Mouse (Mus musculus): ENCODE data around the gene Trpv1. TPM values are rescaled to one million over a fixed set of nuclear protein-coding genes. Genes with fewer than 3 reads are reported as not detected.

Trpv1 gene
- total RNA-seq, 2 experiments from 2014 or later: 0.31 to 0.52 TPM

DNA sequence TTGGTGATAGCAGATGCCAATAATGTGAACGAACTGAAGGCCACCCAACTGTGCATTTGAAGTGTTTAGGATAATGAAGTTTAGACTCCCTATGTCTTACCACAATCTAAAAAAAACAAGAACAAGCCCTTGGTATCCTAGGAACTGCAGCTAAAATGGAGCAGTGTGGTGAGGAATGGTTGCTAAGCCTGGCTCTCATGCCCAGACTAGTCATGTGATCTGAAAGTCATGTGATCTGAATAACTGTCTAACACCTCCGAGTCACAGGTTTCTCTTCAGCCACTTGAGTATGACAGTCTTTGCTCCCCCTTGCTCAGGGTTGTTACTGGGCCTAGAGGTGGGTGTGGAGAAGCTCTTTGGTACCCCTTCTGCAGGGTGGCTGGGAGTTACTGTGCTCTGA lies 1.6 kb upstream of the Trpv1 start:
- DNase-seq (ENCODE audit: low spot score in 2 of 2): no peak

DNA sequence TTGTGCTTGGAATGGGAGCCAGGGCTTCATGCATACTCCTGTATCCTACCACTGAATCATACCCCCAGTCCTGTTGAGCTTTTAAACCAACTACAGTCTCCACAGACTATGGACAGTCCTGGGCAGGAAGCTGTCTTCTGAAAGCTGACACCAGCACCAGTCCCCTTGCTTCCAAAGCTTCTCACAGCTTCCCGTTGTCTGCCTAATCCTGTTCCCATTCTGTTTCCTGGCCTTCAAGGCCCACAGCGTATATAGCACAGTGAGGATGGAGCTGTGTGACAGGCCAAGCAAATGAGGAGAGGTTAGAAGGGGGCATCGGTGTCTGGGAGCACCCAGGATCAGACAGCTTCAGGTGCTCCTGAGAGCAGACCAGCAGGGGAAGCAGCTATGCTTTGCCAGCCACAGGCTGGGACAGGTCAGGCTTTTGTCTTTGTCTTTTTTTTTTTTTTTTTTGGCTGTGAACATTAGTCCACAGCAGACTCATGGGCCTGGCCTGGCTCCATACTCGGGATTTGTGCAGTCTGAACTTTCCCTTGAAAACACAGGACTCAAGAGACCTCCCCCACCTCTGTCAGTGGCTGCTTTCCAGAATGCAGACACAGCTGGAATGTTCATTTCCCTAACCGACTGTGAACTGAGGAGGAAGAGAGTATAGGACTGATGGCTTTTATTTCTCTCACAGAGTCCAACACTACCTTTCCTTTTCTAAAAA lies 2.1 kb downstream of the Trpv1 start:
- peak; percentile 48 to 87 for DNase-seq (ENCODE audit: low spot score in 2 of 2)

DNA sequence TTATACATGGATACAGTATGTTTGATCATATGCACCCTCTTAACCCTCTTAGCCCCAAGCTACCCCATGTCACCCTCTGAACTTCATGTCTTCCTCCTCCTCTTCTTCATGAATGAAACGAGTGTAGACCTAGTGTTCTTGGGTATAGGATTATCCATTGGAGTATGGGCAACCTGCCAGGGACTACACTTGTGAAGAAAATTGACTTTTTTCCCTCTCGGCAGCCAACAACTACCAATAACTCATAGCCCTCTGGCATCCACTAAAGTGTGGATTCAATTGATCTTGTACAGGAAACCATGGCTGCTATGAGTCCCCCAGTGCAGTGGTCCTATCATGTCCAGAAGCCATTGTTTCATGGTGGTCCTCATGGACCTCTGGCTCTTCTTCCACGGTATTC lies 2.6 kb downstream of the Trpv1 start:
- DNase-seq (ENCODE audit: low spot score in 2 of 2): peak in 1 of 2 experiments; percentile 28

DNA sequence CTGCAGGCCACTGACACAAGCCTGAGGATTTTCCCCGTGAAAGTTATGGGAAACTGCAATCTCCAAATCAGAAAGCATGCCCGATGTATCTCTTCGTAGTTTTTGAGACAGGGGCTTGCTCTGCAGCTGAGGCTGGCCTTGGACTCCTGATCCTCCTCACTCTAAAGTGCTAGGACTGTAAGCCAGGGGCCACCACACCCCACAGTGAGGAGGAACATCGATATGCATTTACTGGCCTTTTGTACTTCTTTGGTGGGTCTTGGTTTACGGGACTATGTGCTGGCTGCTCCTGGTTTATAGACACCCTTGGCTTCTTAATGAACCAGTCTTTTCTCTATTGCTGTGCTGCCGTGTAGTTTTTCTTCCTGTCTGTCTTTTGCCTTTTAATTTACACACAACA lies 8.1 kb downstream of the Trpv1 start:
- DNase-seq (ENCODE audit: low spot score in 2 of 2): no peak

DNA sequence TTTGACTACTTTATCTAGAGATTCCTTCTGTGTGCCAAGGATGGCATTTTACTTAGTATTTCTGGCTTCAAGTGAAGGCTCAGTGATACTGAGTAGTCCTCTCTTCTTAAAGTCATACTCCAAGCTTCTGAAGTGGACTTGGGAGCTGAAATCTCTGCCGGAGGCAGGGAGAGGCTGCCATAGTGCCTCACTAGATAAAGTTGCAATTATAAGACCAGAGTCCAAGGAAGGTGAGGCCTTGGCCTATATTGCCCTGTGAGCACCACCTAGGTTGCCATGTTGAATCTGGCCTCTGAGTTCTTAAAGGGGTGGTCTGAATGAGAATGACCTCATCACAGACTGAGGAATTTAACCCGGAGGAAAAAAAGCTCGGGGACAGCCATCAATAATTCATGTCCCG lies 8.7 kb downstream of the Trpv1 start:
- DNase-seq (ENCODE audit: low spot score in 2 of 2): no peak

DNA sequence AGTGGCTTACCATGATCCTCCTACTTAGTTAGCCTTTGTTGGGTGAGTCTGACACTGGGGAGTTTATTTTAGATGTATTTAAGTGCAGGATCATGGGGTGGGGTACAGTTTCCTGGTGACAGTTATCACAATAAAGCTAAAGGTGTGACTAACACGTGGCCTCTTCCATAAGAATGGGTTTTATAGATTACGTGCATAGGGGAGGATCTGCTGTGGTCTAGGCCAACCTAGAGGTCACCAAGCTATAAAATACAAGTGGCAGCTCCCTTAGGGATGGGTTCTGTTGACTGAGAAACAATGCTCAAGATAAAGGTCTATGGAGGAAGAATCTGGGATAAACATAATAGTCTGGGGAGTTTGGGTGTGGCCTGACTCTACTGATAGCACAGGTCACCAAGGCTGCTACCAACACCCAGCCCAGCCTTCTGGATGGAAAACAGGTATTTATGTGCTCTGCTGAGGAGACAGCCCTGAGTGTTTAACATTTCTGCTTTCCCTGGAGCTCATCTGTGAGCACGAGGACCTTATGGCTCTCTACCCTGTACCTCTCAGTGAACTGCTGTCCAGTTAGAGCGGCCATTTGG lies 23.4 kb downstream of the Trpv1 start:
- DNase-seq (ENCODE audit: low spot score in 2 of 2): no peak

DNA sequence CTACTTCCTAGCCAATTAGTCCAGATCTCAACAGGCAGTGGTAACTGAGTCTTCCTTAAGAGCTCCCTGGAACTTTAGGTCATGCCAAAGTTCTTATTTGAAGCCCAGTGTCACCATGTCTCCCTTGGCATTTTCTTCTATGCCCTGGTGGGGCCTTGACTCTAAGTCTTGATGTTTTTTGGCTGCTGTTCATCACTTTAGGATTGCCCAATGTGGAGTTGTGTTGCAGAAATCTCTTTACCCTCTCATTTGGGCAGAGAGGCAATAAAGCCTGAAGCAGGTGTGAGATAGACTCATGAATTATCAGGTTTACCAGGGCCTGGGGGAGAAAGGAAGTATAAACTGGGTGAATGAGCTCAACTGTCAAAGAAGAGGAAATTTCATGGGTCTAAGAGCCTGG lies 24.6 kb downstream of the Trpv1 start:
- no peak for DNase-seq (ENCODE audit: low spot score in 2 of 2)

DNA sequence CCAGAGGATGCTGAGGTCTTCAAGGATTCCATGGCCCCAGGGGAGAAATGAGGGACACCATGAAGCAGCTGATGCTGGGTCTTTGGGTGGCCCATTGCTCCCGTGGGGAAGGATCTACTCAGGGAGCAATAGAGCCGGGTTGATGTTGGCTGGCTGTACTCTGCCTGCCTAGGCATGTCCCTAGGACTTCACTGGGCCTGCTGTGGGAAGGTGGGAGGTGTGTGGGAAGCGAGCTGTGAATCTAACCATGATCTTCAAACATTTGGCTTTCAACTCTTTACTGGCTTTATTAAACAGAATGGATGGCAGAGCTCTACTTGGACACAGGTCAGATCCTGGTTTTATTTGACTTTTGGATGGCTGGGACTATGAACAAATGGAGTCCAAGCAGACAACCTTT lies 26.4 kb downstream of the Trpv1 start:
- DNase-seq (ENCODE audit: low spot score in 2 of 2): no peak

DNA sequence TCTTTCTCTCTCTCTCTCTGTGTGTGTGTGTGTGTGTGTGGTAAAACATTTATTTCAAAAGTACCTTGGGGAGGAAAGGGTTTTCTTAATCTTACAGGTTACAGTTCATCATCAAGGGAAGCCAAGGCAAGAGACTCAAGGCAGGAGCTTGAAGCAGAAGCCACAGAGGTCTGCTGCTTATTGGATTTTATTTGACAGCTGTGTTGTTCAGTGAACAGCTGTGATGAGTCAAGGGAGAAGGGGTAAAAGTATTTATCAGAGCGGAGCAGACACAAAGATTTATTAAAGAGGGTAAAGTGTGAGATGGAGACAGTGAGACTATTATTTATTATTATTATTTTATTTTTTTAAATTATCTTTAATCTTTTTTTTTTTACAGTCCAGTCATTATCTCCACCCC lies 27.3 kb downstream of the Trpv1 start:
- DNase-seq (ENCODE audit: low spot score in 2 of 2): no peak

DNA sequence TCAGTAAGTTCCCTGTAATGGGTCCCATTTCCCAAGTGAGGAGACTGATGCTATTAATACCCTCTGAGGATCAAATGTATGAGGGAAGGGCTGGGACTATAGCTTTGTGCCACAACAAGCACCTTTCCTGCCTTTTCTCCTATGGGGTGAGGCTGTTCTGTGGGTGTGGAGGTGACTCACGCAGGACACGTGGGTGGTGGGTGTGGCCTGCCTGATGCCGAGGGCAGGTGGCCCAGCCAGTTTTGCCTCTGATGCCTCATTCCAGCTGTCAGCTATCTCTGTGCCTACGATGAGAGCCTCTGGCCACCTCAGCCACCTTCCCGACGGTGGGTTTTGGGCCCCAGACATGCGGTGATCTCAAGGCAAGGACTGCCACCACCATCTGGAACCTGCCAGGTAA lies 33.2 kb downstream of the Trpv1 start, which contains the start of gene Trpv3:
Trpv3 (plus strand) TSS at position 122 of the 400 bp plus-strand sequence.
- DNase-seq (ENCODE audit: low spot score in 2 of 2): no peak

DNA sequence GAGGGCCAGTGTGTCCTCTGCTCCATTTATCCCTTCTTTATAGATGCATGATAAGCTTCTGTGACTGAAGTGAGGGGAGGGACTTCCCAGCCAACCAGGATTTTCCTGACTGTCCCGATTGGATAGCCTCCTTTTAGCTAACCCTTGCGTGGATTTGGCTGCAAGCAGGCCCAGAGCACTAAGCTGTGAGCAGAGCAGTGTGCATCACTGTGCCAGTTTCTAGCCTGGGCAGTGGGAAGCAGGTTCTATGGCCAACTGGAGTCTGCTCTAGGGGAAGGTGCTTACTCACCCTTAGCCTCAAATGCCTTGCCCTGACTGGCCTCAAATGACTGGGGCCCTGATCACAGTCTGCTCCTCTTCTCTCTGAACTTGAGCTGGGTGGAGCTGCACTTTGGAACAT lies 40.7 kb downstream of the Trpv1 start:
- no peak for DNase-seq (ENCODE audit: low spot score in 2 of 2)

DNA sequence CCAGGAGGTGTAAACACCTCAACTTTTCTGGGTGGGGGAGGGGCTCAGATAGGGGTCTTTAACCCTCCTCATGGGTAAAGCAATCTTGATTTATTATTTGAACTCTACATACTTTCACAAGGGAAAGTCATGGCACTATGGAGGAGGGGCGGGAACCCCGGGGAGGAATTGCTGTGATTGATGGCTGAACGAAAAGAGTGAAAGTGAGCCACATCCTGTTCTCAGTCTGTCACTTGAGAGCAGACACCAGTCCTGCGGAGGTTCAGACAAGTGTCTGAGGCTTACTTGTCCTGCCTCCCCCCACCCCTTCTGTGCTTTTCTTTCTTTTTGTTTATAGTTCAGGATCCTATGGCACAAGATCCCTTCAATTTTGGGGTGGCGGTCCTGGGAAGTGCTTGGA lies 46.6 kb downstream of the Trpv1 start:
- DNase-seq (ENCODE audit: low spot score in 2 of 2): no peak

DNA sequence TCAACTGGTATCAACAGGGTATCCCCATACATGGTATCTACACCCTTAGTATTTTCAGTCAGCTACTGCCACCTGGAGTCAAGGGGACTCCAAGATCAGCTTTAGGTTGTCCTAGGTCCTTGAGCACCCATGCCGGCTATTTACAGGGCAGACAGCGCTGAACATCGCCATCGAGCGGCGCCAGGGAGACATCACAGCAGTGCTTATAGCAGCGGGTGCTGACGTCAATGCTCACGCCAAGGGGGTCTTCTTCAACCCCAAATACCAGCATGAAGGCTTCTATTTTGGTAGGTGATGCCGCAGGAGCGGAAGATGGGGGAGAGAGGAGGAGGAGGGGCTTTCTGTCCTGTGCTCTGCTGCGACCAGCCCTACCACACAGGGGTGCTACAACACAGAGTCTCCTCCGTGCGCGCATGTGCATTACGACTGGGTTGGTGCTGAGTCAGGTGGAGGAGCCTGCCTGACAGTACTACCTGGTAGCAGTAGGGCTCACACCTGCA lies 47.5 kb downstream of the Trpv1 start:
- DNase-seq (ENCODE audit: low spot score in 2 of 2): peak in 1 of 2 experiments; percentile 46

DNA sequence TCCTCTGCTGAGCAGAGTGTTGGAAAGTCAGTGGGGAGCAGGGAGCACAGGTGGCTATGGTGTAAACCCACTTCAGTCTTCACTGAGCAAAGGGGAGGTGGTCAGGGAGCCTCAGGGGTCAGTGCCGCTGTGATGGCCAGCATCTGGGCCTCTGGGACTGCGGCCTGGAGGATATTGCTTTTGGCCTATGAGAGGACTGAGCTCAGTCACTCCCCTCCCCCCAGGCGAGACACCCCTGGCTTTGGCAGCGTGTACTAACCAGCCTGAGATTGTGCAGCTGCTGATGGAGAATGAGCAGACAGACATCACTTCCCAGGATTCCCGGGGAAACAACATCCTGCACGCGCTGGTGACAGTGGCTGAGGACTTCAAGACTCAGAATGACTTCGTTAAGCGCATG lies 49.3 kb downstream of the Trpv1 start:
- DNase-seq (ENCODE audit: low spot score in 2 of 2): no peak

DNA sequence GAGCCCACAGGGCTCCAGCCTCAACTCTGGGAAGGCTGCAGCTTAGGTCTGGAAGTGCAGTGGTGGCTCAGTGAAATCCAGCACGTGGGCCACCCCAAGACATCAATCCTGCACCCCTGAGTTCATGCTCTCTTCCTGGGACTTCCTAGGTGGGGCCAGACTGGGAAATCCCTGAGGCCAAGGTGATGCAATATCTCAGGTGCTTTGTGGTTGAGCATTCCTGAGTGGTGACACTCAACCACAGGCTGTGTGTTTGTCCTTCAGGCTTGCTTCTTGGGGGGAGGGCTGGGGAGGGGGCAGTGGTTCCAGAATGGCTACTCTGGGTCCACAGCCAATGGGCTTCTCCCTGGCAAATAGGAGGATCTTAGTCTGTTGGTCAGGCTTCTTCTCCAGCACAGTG lies 49.8 kb downstream of the Trpv1 start:
- DNase-seq (ENCODE audit: low spot score in 2 of 2): no peak

DNA sequence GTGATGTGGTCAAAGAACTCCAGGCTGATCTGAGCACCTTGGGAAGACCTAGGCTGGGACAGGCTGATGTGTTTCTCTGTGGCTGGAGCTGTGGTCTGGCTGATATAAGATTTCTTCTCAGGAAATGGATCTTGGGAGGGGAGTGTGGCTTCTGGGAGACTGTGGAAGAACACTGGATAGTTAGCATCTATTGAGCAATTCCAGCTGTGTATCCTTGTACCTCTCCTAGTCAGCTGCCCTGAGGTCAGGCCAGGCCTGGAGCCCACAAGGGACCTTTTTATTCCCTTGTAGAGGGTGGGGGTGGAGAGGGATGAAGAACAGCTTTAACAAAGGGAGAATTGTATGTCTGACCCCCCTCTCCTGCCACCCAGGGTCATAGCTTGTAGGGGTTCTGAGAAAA lies 50.3 kb downstream of the Trpv1 start:
- DNase-seq (ENCODE audit: low spot score in 2 of 2): no peak

DNA sequence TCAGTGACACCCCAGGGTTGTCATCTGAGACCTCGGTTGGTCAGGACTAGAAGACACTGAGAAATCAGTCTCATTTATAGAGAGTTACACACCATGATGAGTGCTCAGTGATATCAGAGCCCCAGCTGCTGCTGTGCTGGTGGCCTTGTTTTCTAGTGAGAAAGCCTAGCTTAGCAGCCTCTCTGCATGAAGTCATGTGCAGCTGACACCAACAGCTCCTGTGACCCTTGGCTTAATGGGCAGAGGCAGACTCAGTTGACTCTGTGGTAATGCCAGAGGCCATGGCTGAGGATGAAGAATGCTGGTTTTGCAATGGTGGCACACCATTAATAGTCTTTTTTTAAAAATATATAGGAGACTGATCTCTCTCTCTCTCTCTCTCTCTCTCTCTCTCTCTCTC lies 55.5 kb downstream of the Trpv1 start:
- no peak for DNase-seq (ENCODE audit: low spot score in 2 of 2)

DNA sequence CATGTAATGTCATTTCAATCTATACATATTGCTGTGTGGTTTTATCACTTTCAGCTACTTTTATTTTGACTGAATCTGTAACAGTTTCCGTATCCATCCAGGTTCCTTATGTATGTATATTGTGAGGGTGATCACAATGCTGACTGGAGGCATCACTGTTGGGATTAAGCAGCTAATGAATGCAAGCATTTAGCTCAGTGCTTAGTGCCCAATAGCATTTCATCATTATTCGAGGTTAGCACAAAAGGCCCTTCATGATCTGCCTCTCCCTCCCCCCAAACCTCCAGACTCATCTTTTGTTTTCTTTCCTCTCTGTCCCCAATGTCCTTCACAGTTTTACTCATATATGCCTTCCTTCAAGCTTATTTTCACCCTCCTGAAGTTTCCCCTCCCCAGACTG lies 69.0 kb downstream of the Trpv1 start:
- DNase-seq (ENCODE audit: low spot score in 2 of 2): no peak

Other genes with a start within 250 kb of the Trpv1 start
- 1 to 10 TPM; 2.3 to 3.1 TPM for gene P2rx1, start 235.2 kb upstream of the Trpv1 start, total RNA-seq (2021)
- 1 to 10 TPM; 5.4 to 6.2 TPM for gene Camkk1, start 215.3 kb upstream of the Trpv1 start, total RNA-seq (2021)
- 1 to 10 TPM; 8.6 to 10.0 TPM for gene Ncbp3, start 186.5 kb upstream of the Trpv1 start, total RNA-seq (2021)
- under 1 TPM; 0.07 to 0.16 TPM for gene Itgae, start 143.7 kb upstream of the Trpv1 start, total RNA-seq (2021)
- gene Haspin, start 96.0 kb upstream of the Trpv1 start, total RNA-seq (2021): 1 to 10 TPM; 2.9 to 3.0 TPM
- gene P2rx5, start 73.9 kb upstream of the Trpv1 start, total RNA-seq (2021): 1 to 10 TPM; 6.2 to 7.1 TPM
- 10 to 100 TPM; 60.1 to 67.3 TPM for gene Emc6, start 57.3 kb upstream of the Trpv1 start, total RNA-seq (2021)
- 10 to 100 TPM; 52.8 to 57.5 TPM for gene Tax1bp3, start 57.2 kb upstream of the Trpv1 start, total RNA-seq (2021)
- 10 to 100 TPM; 13.8 to 14.0 TPM for gene Ctns, start 35.2 kb upstream of the Trpv1 start, total RNA-seq (2021)
- 1 to 10 TPM; 1.7 to 2.1 TPM for gene Shpk, start 34.8 kb upstream of the Trpv1 start, total RNA-seq (2021)
- gene Trpv3, start 33.1 kb downstream of the Trpv1 start, total RNA-seq (2021): under 1 TPM in 1 of 2 experiments, not detected in 1; 0.05 TPM
- gene Aspa, start 95.3 kb downstream of the Trpv1 start, total RNA-seq (2021): 1 to 10 TPM; 2.1 to 2.4 TPM
- gene Gm49340, start 95.4 kb downstream of the Trpv1 start, total RNA-seq (2021): not detected
- gene Spata22, start 95.4 kb downstream of the Trpv1 start, total RNA-seq (2021): not detected
- not detected for gene Olfr20, start 116.5 kb downstream of the Trpv1 start, total RNA-seq (2021)
- gene Olfr376, start 137.0 kb downstream of the Trpv1 start, total RNA-seq (2021): not detected
- not detected for gene Olfr1, start 165.3 kb downstream of the Trpv1 start, total RNA-seq (2021)
- not detected for gene Olfr378, start 194.2 kb downstream of the Trpv1 start, total RNA-seq (2021)
- gene Olfr380, start 223.2 kb downstream of the Trpv1 start, total RNA-seq (2021): not detected

Data from gastrocnemius, postnatal 4 days (tissue).